Mouse (Mus musculus) liver, adult 2 months (tissue): ENCODE data around the gene Tdgf1.

Experiments
- CTCF ChIP-seq: fragments of 200-500 bp; IDR thresholded peaks from 2 replicates; pipeline ENCODE4 v1.5.1; 2011; ENCODE audit warnings: low read depth, low read length, control low read depth
- POLR2A ChIP-seq: fragments of 200-500 bp; IDR thresholded peaks from 2 replicates; pipeline ENCODE4 v1.6.1; 2011; ENCODE audit warnings: low read length, control low read depth; ENCODE audit not compliant: insufficient read depth; ENCODE audit errors: extremely low read depth

GRCm38 (mm10) chr9:110896595-110896994 is 49.4 kb downstream of the Tdgf1 start:
- TF ChIP-seq CTCF = no peak
- TF ChIP-seq POLR2A = no peak
